Comparison of ENCODE assay signal across 8 mouse cellular contexts in the genomic region with DNA sequence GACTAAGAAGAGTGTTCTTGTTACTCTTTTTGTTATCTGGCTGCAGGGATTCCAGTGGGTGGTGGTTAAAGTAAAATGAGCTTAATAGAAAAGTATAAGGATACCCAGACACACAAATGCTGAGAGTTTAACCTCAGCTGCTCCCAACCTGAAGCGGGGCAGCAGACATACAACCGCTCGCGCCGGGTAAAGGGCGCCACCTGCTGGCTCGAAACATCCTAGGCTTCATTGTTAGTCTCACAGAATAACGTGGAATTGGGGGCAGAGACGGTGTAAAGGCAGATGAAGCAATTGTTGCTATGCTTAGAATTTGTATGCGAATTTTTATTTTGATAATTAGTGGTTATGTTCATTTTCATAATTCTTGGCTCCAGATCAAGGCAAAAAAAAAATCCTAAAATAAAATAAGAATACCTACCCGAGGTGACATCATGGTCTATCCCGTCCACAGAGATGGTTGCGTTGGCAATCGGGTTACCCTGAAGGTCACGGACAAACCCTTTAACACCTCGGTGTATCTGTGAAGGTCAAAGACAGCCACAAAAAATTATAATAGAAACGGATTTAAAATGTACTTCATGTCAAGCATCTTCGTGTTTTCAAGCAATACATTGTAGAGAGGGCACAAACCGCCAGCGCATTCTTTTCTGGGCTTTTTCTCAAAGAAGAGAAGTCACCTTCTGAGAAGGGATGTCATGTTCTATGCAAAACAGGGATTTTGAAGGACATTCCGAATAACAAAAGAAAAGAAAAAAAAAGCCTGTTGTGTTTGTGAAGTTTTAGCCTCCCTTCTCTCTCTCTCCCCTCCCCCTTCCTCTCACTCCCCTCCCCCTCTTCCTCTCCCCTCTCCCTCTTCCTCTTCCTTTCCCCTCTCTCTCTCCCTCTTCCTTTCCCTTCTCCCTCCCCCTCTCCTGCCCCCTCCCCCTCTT.
A peak's percentile ranks its signal among the peaks of the same experiment; 100 is the strongest.
DNase-seq lines count a peak whose midpoint lies in the region; TF ChIP-seq lines count a peak whose summit lies in the region.

No protein-coding gene starts in this region.

- H3K27ac ChIP-seq in ES-E14 (ENCODE audit: insufficient read depth, low read depth, low read length, poor library complexity, severe bottlenecking) = no peak overlapping the region
- no peak overlapping the region for H3K27ac ChIP-seq in bone marrow, adult 2 months (ENCODE audit: control insufficient read depth, insufficient read depth, low read depth, low read length, poor library complexity)
- no peak overlapping the region for H3K27ac ChIP-seq in forebrain, embryonic 10.5 days
- no peak overlapping the region for H3K27ac ChIP-seq in hindbrain, embryonic 10.5 days

- no peak for TF ChIP-seq POLR2A in bone marrow, adult 2 months (IDR thresholded peaks at IDR 0.05; ENCODE audit: borderline replicate concordance, control insufficient read depth, low read depth, low read length)

- no peaks in the 10 kb centered on the region for H3K27me3 ChIP-seq in forebrain, embryonic 10.5 days (ENCODE audit: poor library complexity, severe bottlenecking)
- no peaks in the 10 kb centered on the region for H3K27me3 ChIP-seq in hindbrain, embryonic 10.5 days (ENCODE audit: insufficient read depth, poor library complexity, severe bottlenecking)

- in situ Hi-C loops in ES-E14 (cut with MboI; ENCODE audit: low sequenced_read_pairs in 2 of 2, unreplicated experiment in 2 of 2) = no loop called here

- peak; percentile 68 for DNase-seq in ES-E14 (ENCODE audit: low read depth, low spot score)
- peak; percentile 59 for DNase-seq in forebrain, embryonic 10.5 days (ENCODE audit: extremely low spot score, low spot score)
- peak; percentile 75 for DNase-seq in hindbrain, embryonic 10.5 days (ENCODE audit: low spot score)
- peak; percentile 44 to 67 for DNase-seq in layer of hippocampus, adult 8-10 months (ENCODE audit: low spot score in 2 of 2)
- DNase-seq in lung, postnatal 14 days = peak; percentile 77
- peak; percentile 37 for DNase-seq in retina, postnatal 7 days (ENCODE audit: low read depth, low spot score)
- no peak for DNase-seq in MN1 (ENCODE audit: low spot score)

- TF ChIP-seq CTCF in bone marrow, adult 2 months (IDR thresholded peaks at IDR 0.05; ENCODE audit: control insufficient read depth, insufficient read depth, low read length) = peak; percentile 49; the same call in 1 of the 2 replicates

- H3K9me3 ChIP-seq in ES-E14 (ENCODE audit: control insufficient read depth, insufficient read depth, low read depth, low read length) = no peaks in the 10 kb centered on the region
- no peaks in the 10 kb centered on the region for H3K9me3 ChIP-seq in forebrain, embryonic 10.5 days
- H3K9me3 ChIP-seq in hindbrain, embryonic 10.5 days = no peaks in the 10 kb centered on the region

- 33% methylated on average over 21 of the region's 21 CpGs for WGBS in bone marrow, adult 2 months
- 42% methylated on average over 21 of the region's 21 CpGs for WGBS in forebrain, embryonic 10.5 days
- WGBS in hindbrain, embryonic 10.5 days = 38% methylated on average over 21 of the region's 21 CpGs

- no peaks in the 10 kb centered on the region for H3K36me3 ChIP-seq in ES-E14 (ENCODE audit: control insufficient read depth, insufficient read depth, low read length, poor library complexity, severe bottlenecking)
- H3K36me3 ChIP-seq in forebrain, embryonic 10.5 days (replicated peaks) = peaks cover 25% of the 10 kb centered on the region
- peaks cover 18% of the 10 kb centered on the region for H3K36me3 ChIP-seq in hindbrain, embryonic 10.5 days

- H3K4me3 ChIP-seq in ES-E14 (ENCODE audit: insufficient read depth in 1 of 2, low read depth in 1 of 2, low read length in 2 of 2, poor library complexity in 1 of 2, severe bottlenecking in 1 of 2) = peak overlapping the region in 1 of 2 experiments; percentile 6; a peak in 1 of 4 replicates
- no peak overlapping the region for H3K4me3 ChIP-seq in bone marrow, adult 2 months (replicated peaks; ENCODE audit: control insufficient read depth, low read depth, low read length)
- H3K4me3 ChIP-seq in forebrain, embryonic 10.5 days = no peak overlapping the region
- no peak overlapping the region for H3K4me3 ChIP-seq in hindbrain, embryonic 10.5 days

- H3K9ac ChIP-seq in ES-E14 (ENCODE audit: insufficient read depth, low read depth, low read length, poor library complexity, severe bottlenecking) = no peak overlapping the region

- peaks cover 0 to 4% of the 10 kb centered on the region in 2 experiments; a peak in 1 of 4 replicates for H3K4me1 ChIP-seq in ES-E14 (ENCODE audit: control insufficient read depth in 2 of 2, insufficient read depth in 2 of 2, low read length in 2 of 2, poor library complexity in 1 of 2)
- H3K4me1 ChIP-seq in bone marrow, adult 2 months (ENCODE audit: control insufficient read depth, insufficient read depth, low read length) = no peaks in the 10 kb centered on the region
- 0 out of 2 replicates have a peak, but pooled peaks cover 3% of the 10 kb centered on the region for H3K4me1 ChIP-seq in forebrain, embryonic 10.5 days
- H3K4me1 ChIP-seq in hindbrain, embryonic 10.5 days (replicated peaks) = no peaks in the 10 kb centered on the region

TF ChIP-seq in ES-E14, 5 proteins besides CTCF, POLR2A, EP300 and RAD21:
- no peak for TF ChIP-seq CHD2 (IDR thresholded peaks at IDR 0.05; ENCODE audit: low read depth, low read length)
- peak; percentile 91 for TF ChIP-seq ZC3H11A (IDR thresholded peaks at IDR 0.05; ENCODE audit: borderline replicate concordance, low read depth, low read length)
- no peak for TF ChIP-seq HCFC1 (IDR thresholded peaks at IDR 0.05; ENCODE audit: borderline replicate concordance, insufficient read depth, low read length)
- TF ChIP-seq ZNF384 (IDR thresholded peaks at IDR 0.05; ENCODE audit: low read depth, low read length) = peak; percentile 62; the same call in 1 of the 2 replicates
- no peak for TF ChIP-seq MAFK (IDR thresholded peaks at IDR 0.05; ENCODE audit: insufficient read depth, low read depth, low read length)
